Mouse (Mus musculus): ENCODE measurements around the gene Ddc.

DNA sequence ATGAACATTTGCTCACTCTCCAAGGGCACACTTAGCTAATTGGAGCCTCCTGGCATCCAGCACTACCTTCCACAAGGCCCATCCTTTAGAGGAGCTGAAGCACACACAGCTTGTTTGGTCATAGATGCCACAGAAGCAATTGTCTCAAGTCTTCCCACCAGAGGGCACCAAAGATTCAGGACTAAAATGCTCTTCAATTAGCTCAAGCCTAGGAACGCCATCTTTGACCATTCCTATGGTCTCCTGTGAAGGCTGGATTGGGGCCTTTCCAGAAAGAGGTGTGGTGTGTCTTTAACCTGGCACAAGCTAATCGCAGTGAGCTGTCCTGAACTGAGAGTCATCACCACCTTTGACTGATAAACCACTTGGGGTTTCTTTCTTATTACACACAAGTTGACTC lies 77.7 kb downstream of the Ddc start:
- TF ChIP-seq CTCF (IDR thresholded peaks at IDR 0.05; ENCODE audit: low read depth, low read length) (peak; percentile 63), TAL1 (conservative IDR thresholded peaks at IDR 0.05; ENCODE audit: low read depth, low read length) (no peak), GATA1 (IDR thresholded peaks at IDR 0.05; ENCODE audit: borderline replicate concordance, low read length) (no peak), GATA2 (IDR thresholded peaks at IDR 0.05; ENCODE audit: borderline replicate concordance, low read depth, low read length) (no peak), POLR2AphosphoS5 (IDR thresholded peaks at IDR 0.05; ENCODE audit: insufficient replicate concordance, low read depth, low read length) (no peak)
